Mouse (Mus musculus): ENCODE results near the gene Adgrf1.

- TF ChIP-seq PAX5 (IDR thresholded peaks at IDR 0.05; ENCODE audit: low read length) (no peak), CTCF (conservative IDR thresholded peaks at IDR 0.05 in 1 of 2, IDR thresholded peaks at IDR 0.05 in 1 of 2; ENCODE audit: low read depth in 2 of 2, low read length in 2 of 2) (no peak), KAT2A (IDR thresholded peaks at IDR 0.05; ENCODE audit: insufficient replicate concordance, low read length) (no peak), SMC3 (IDR thresholded peaks at IDR 0.05; ENCODE audit: low read depth, low read length) (no peak), POLR2A (IDR thresholded peaks at IDR 0.05; ENCODE audit: low read depth, low read length) (no peak), EP300 (IDR thresholded peaks at IDR 0.05; ENCODE audit: low read length) (no peak), MAX (IDR thresholded peaks at IDR 0.05; ENCODE audit: low read length) (no peak), ZNF384 (IDR thresholded peaks at IDR 0.05; ENCODE audit: low read depth, low read length) (no peak), RAD21 (IDR thresholded peaks at IDR 0.05; ENCODE audit: low read depth, low read length) (no peak), UBTF (IDR thresholded peaks at IDR 0.05; ENCODE audit: low read depth, low read length) (no peak), TCF12 (IDR thresholded peaks at IDR 0.05; ENCODE audit: low read depth, low read length) (no peak)
Measured at GRCm38 (mm10) chr17:43329761-43330183, 59.6 kb downstream of the Adgrf1 start.
